Mouse (Mus musculus) MEL (cell line): ENCODE data around the gene Rabep2. TPM values are rescaled to one million over a fixed set of nuclear protein-coding genes. Genes with fewer than 3 reads are reported as not detected.

Source experiments
- DNase-seq: peaks from one replicate; pipeline ENCODE4 v3.0.0; 2011; ENCODE audit warnings: low read depth, low spot score
- H3K27ac ChIP-seq: 2 replicates; pipeline ENCODE4 v1.5.1; 2012; ENCODE audit warnings: low read depth, mild to moderate bottlenecking, control low read depth, low read length, moderate library complexity; ENCODE audit not compliant: control insufficient read depth
- H3K27me3 ChIP-seq, 2 experiments: fragments of 150-350 bp in 1 of 2; sonication (generic) in 1 of 2; 2 replicates each; pipeline ENCODE4 v1.6.1; 2012; ENCODE audit warnings: low read length in 2 of 2, mild to moderate bottlenecking in 2 of 2, improper control_type of control experiment in 1 of 2, moderate library complexity in 1 of 2; ENCODE audit not compliant: insufficient read depth in 2 of 2, control insufficient read depth in 1 of 2
- H3K36me3 ChIP-seq, 2 experiments: 2 replicates each; pipeline ENCODE4 v1.6.1; 2012 to 2014; ENCODE audit warnings: low read length in 2 of 2, improper control_type of control experiment in 1 of 2, inconsistent platforms in 1 of 2, mild to moderate bottlenecking in 1 of 2; ENCODE audit not compliant: insufficient read depth in 2 of 2, control insufficient read depth in 1 of 2
- H3K4me1 ChIP-seq, 2 experiments: fragments of 150-350 bp in 1 of 2; sonication (generic) in 1 of 2; 2 replicates each; pipeline ENCODE4 v1.6.1; 2012; ENCODE audit warnings: low read length in 2 of 2, improper control_type of control experiment in 1 of 2, mild to moderate bottlenecking in 1 of 2; ENCODE audit not compliant: insufficient read depth in 2 of 2, control insufficient read depth in 1 of 2
- H3K4me3 ChIP-seq, 2 experiments: fragments of 150-350 bp in 1 of 2; sonication (generic) in 1 of 2; 2 replicates each; pipeline ENCODE4 v1.5.1; 2012; ENCODE audit warnings: low read depth in 2 of 2, low read length in 2 of 2, mild to moderate bottlenecking in 2 of 2, moderate library complexity in 2 of 2, control low read depth in 1 of 2, improper control_type of control experiment in 1 of 2; ENCODE audit not compliant: control insufficient read depth in 1 of 2, insufficient read depth in 1 of 2
- H3K79me2 ChIP-seq: 2 replicates; pipeline ENCODE4 v1.6.1; 2012; ENCODE audit warnings: mild to moderate bottlenecking, low read length, moderate library complexity; ENCODE audit not compliant: control insufficient read depth, poor library complexity, insufficient read depth
- H3K9ac ChIP-seq: 2 replicates; pipeline ENCODE4 v1.6.1; 2012; ENCODE audit warnings: low read depth, mild to moderate bottlenecking, control low read depth, low read length, moderate library complexity; ENCODE audit not compliant: control insufficient read depth, poor library complexity, severe bottlenecking
- H3K9me3 ChIP-seq: fragments of 150-350 bp; sonication (generic); replicated peaks from 2 replicates; pipeline ENCODE4 v1.6.1; 2012; ENCODE audit warnings: mild to moderate bottlenecking, low read length, improper control_type of control experiment, moderate library complexity; ENCODE audit not compliant: insufficient read depth
- CHD1 ChIP-seq: IDR thresholded peaks from 2 replicates; pipeline ENCODE4 v1.6.1; 2012; ENCODE audit warnings: low read depth, mild to moderate bottlenecking, inconsistent platforms, low read length, improper control_type of control experiment
- CHD2 ChIP-seq: IDR thresholded peaks from 2 replicates; pipeline ENCODE4 v1.6.1; 2011; ENCODE audit warnings: low read length, improper control_type of control experiment
- ETS1 ChIP-seq: IDR thresholded peaks from 2 replicates; pipeline ENCODE4 v1.6.1; 2012; ENCODE audit warnings: low read depth, mild to moderate bottlenecking, inconsistent platforms, low read length, improper control_type of control experiment, moderate library complexity
- GATA1 ChIP-seq: IDR thresholded peaks from 2 replicates; pipeline ENCODE4 v1.6.1; 2011; ENCODE audit warnings: low read depth, low read length, improper control_type of control experiment
- HCFC1 ChIP-seq: IDR thresholded peaks from 2 replicates; pipeline ENCODE4 v1.6.1; 2012; ENCODE audit warnings: low read depth, mild to moderate bottlenecking, inconsistent platforms, low read length, improper control_type of control experiment, moderate library complexity
- JUND ChIP-seq: IDR thresholded peaks from 2 replicates; pipeline ENCODE4 v1.6.1; 2011; ENCODE audit warnings: low read depth, mild to moderate bottlenecking, improper control_type of control experiment, low read length
- MAFK ChIP-seq: IDR thresholded peaks from 2 replicates; pipeline ENCODE4 v1.6.1; 2011; ENCODE audit warnings: low read depth, mild to moderate bottlenecking, low read length, improper control_type of control experiment, borderline replicate concordance
- MAZ ChIP-seq: IDR thresholded peaks from 2 replicates; pipeline ENCODE4 v1.6.1; 2012; ENCODE audit warnings: low read depth, mild to moderate bottlenecking, inconsistent platforms, low read length, improper control_type of control experiment
- MXI1 ChIP-seq: IDR thresholded peaks from 2 replicates; pipeline ENCODE4 v1.6.1; 2011; ENCODE audit warnings: mild to moderate bottlenecking, low read depth, low read length, improper control_type of control experiment
- NRF1 ChIP-seq: IDR thresholded peaks from 2 replicates; pipeline ENCODE4 v1.6.1; 2014; ENCODE audit warnings: low read depth, mild to moderate bottlenecking, inconsistent platforms, low read length, improper control_type of control experiment, moderate library complexity; ENCODE audit not compliant: poor library complexity, insufficient read depth, severe bottlenecking
- POLR2A ChIP-seq, 2 experiments: IDR thresholded peaks; 2 replicates each; pipeline ENCODE4 v1.6.1; 2011 to 2012; ENCODE audit warnings: low read length in 2 of 2, mild to moderate bottlenecking in 2 of 2, control low read depth in 1 of 2, improper control_type of control experiment in 1 of 2, low read depth in 1 of 2, moderate library complexity in 1 of 2; ENCODE audit not compliant: control insufficient read depth in 1 of 2, insufficient read depth in 1 of 2, poor library complexity in 1 of 2
- POLR2AphosphoS2 ChIP-seq: IDR thresholded peaks from 2 replicates; pipeline ENCODE4 v1.6.1; 2011; ENCODE audit warnings: low read length, improper control_type of control experiment
- POLR2AphosphoS5 ChIP-seq: IDR thresholded peaks from 2 replicates; pipeline ENCODE4 v1.6.1; 2012; ENCODE audit warnings: low read depth, borderline replicate concordance, mild to moderate bottlenecking, inconsistent platforms, low read length, moderate library complexity, mixed read lengths
- SIN3A ChIP-seq: IDR thresholded peaks from 2 replicates; pipeline ENCODE4 v1.6.1; 2012; ENCODE audit warnings: low read length, improper control_type of control experiment, inconsistent platforms
- SMC3 ChIP-seq: IDR thresholded peaks from 2 replicates; pipeline ENCODE4 v1.6.1; 2011; ENCODE audit warnings: low read depth, low read length, improper control_type of control experiment
- TAL1 ChIP-seq: IDR thresholded peaks from 2 replicates; pipeline ENCODE4 v1.6.1; 2012; ENCODE audit warnings: mild to moderate bottlenecking, inconsistent platforms, low read length, moderate library complexity, mixed read lengths
- TBP ChIP-seq: IDR thresholded peaks from 2 replicates; pipeline ENCODE4 v1.8.0; 2011; ENCODE audit warnings: low read depth, low read length, improper control_type of control experiment
- TCF12 ChIP-seq: IDR thresholded peaks from 2 replicates; pipeline ENCODE4 v1.6.1; 2014; ENCODE audit warnings: low read depth, mild to moderate bottlenecking, inconsistent platforms, low read length, improper control_type of control experiment, moderate library complexity
- UBTF ChIP-seq: IDR thresholded peaks from 2 replicates; pipeline ENCODE4 v1.6.1; 2012; ENCODE audit warnings: low read depth, mild to moderate bottlenecking, inconsistent platforms, low read length, improper control_type of control experiment, moderate library complexity, borderline replicate concordance; ENCODE audit not compliant: insufficient read depth
- polyA plus RNA-seq, 2 experiments: library from polyadenylated mRNA; stranded (reverse) in 1 of 2; unstranded in 1 of 2; fragments of >175 nt in 1 of 2; fragments of >200 nt in 1 of 2; gene quantifications; 2 replicates each; pipeline versions ENCODE4 v1.2.1 to v1.2.4; 2012; ENCODE audit warnings: low replicate concordance in 2 of 2, low read depth in 1 of 2; ENCODE audit not compliant: insufficient read length in 2 of 2, insufficient read depth in 1 of 2, missing spikeins in 1 of 2
- total RNA-seq: library from RNA; depleted of rRNA; stranded (reverse); fragments of 300-350 nt; gene quantifications from 2 replicates; pipeline ENCODE4 v1.2.3, GENCODE M21; 2012

The Rabep2 gene
- total and polyA plus RNA-seq, 3 experiments, result 12.9 to 16.2 TPM; not detected in 1

DNA sequence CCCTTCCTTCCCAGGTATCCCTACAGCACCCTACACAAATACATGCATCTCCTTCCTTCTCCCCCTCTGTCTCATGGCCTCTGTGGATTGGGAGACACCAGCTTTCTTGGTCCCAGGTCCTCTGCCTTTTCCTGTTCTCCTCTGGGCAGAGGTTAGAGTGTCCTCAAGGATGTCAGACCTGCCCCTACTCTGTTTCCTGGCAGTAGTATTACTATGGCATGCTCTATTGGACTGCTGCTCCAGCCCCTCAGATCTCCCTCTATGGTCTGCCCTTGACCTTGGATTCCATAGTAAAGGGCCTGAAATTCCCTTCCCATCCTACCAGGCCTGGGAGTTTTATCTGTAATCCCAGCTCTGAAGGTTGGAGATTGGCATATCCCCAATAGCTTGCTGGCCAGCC, 1.6 kb downstream of the Rabep2 start:
- H3K79me2 ChIP-seq, result no peaks in the 10 kb centered on the region
- no peak overlapping the region for H3K27ac ChIP-seq
- TF ChIP-seq TCF12 (no peak), SMC3 (no peak)
- TF ChIP-seq, all 39 proteins: peak for 0
- H3K9me3 ChIP-seq, result no peaks in the 10 kb centered on the region
- DNase-seq, result no peak
- peaks cover 0 to 6% of the 10 kb centered on the region in 2 experiments; a peak in 2 of 4 replicates for H3K4me1 ChIP-seq
- no peak overlapping the region for H3K9ac ChIP-seq
- H3K27me3 ChIP-seq, result no peaks in the 10 kb centered on the region
- peaks cover 0 to 4% of the 10 kb centered on the region in 2 experiments; a peak in 2 of 4 replicates for H3K36me3 ChIP-seq
- H3K4me3 ChIP-seq, result no peak overlapping the region

DNA sequence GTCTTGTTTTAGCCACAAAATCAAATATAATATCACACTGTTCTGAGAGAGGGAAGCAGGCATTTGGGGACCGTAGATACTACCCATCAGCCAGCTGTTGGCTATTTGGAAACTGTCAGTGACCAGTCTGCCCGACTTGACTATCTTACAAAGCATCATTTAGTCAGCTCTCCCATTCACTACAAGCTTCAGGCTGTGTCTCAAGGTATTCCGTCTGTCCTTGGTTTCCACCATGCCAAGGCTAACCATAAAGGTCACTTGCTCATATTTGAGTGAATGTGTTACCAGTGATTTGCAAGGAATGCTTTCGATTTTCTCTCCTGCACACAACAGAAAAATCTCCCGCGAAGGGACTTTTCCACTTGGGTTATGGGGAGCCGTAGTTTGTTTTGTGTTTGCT, 6.2 kb downstream of the Rabep2 start:
- DNase-seq, result no peak
- no peaks in the 10 kb centered on the region for H3K36me3 ChIP-seq
- H3K9ac ChIP-seq, result no peak overlapping the region
- no peak overlapping the region for H3K27ac ChIP-seq
- TF ChIP-seq TCF12, result no peak
- TF ChIP-seq CHD2, result no peak
- no peak for TF ChIP-seq SMC3
- no peak for TF ChIP-seq MAZ
- TF ChIP-seq GATA1, result no peak
- TF ChIP-seq POLR2A (IDR thresholded peaks at IDR 0.05; ENCODE audit: control insufficient read depth in 1 of 2, insufficient read depth in 1 of 2, low read depth in 1 of 2, low read length in 2 of 2, poor library complexity in 1 of 2), result no peak
- TF ChIP-seq POLR2AphosphoS5, result no peak
- no peak for TF ChIP-seq ETS1
- no peak for TF ChIP-seq MAFK
- no peaks in the 10 kb centered on the region for H3K4me1 ChIP-seq
- H3K79me2 ChIP-seq, result no peaks in the 10 kb centered on the region
- no peaks in the 10 kb centered on the region for H3K9me3 ChIP-seq
- no peaks in the 10 kb centered on the region for H3K27me3 ChIP-seq
- no peak overlapping the region for H3K4me3 ChIP-seq

DNA sequence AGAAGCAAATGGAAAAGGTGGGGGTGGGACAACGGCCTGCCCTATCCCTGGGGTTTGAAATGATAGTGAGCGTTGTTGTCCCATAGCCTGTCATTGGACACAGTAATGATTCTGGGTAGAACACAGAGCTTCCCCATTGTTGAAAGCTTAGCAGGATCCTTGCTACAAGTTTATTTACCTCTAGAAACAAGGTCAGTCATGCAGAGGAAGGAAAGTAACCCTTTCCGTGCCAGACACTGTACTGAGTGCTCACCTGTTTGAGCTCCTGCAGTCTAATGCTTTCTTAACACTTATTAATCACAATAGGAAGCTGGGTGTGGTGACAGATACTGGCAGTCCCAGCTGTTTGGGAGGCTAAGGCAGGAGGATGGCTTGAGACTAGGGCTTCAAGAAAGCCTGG, 7.2 kb downstream of the Rabep2 start:
- H3K79me2 ChIP-seq, result no peaks in the 10 kb centered on the region
- H3K27me3 ChIP-seq, result no peaks in the 10 kb centered on the region
- H3K4me3 ChIP-seq, result no peak overlapping the region
- TF ChIP-seq GATA1, result no peak
- no peak for TF ChIP-seq MXI1
- no peak for TF ChIP-seq CHD1
- no peak for TF ChIP-seq UBTF
- TF ChIP-seq SIN3A, result no peak
- no peak for TF ChIP-seq TAL1
- TF ChIP-seq TCF12, result no peak
- no peak for TF ChIP-seq MAZ
- TF ChIP-seq JUND, result no peak
- no peak for TF ChIP-seq NRF1
- no peak for TF ChIP-seq POLR2AphosphoS2
- TF ChIP-seq HCFC1, result no peak
- TF ChIP-seq TBP, result no peak
- no peak overlapping the region for H3K27ac ChIP-seq
- H3K9ac ChIP-seq, result no peak overlapping the region
- no peaks in the 10 kb centered on the region for H3K36me3 ChIP-seq
- H3K4me1 ChIP-seq, result no peaks in the 10 kb centered on the region
- DNase-seq, result no peak
- no peaks in the 10 kb centered on the region for H3K9me3 ChIP-seq
